Mouse (Mus musculus): ENCODE results near the gene Fgfr3.

The Fgfr3 gene

DNA sequence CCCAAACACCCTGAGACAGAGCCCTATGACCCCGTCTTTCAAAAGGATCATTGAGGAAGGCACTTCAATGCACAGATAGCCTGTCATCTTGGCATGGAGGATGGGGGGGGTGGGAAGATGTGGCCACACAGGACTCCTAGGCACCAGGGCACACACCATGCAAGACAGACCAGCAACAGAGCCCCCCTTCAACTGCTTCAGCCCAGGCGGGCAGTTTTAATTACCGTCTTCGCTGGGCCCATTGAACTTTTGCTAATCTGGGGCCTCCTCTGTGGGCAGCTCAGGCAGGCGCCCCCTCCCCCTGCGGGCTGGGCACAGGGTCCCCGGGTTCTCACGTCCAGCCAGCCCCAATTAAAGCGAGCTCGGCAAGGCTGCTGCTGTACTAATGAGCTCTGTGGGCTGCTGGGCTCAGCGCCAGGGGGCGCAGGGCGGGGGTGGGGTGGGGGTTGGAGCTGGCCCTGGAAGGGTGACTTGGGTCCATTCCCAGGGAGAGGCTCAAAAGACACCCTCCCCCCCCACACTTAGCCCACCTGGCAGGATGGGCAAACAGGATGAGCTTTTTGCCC, 23.4 kb upstream of the Fgfr3 start:
- peak; percentile 48 for DNase-seq (ENCODE audit: low spot score)

DNA sequence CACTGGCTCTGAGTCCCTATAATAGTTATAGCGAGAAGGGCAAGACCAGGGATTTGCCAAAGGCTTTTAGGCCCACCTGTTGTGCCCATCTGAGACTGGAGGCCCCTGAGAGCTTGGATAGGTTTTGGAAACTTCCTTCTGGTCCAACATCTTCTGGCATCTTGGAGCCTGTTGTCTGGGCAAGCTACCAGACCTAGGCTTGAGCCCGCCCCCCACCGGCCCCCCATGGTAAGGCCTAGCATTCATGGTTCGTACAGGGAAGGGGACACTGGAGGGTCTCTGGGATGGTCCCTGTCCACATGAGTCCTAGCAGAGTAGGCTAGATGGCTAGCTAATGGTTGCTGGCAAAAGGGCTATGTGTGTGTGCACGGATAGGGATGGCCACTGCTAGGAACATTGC, 22.8 kb upstream of the Fgfr3 start:
- DNase-seq (ENCODE audit: low spot score) = no peak

DNA sequence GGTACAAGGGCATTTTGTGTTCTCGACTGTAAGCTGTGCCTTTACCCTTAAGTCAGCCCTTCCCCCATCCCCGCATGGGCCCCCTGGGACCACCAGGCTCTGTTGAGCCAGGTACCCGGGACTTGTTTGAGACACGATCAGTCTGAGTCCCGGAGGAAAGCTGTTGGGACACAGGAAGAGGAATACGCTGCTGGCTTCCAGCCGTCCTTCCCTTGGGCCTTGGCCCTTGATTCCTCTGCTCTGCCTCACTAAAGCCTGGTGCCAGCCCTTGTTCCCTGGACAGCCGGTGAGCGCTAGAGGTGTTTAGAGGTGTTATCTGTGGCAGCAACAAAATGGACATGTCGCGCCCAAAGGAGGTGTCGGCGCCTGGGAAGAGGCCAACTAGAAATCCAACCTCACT, 21.5 kb upstream of the Fgfr3 start:
- no peak for DNase-seq (ENCODE audit: low spot score)

DNA sequence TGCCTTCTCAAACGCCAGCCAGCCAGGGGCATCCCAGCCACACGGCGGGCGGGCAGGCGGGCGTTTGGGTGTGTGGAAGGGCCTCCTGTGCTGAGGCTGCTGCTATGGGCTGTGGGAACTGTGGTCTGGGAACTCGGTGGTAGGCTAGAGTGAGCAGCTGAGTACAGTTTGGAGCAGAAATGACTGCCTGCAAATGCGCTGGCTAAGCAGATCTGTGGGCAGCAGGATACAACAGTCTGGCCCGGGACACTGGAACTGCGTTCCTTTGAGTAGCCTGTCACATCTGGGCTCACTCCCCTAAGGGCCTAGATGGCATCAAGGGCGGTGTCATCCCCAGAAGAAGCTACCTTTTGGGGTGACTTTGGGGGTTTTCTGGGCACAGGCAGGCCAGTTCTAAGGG, 19.6 kb upstream of the Fgfr3 start:
- DNase-seq (ENCODE audit: low spot score) = no peak

DNA sequence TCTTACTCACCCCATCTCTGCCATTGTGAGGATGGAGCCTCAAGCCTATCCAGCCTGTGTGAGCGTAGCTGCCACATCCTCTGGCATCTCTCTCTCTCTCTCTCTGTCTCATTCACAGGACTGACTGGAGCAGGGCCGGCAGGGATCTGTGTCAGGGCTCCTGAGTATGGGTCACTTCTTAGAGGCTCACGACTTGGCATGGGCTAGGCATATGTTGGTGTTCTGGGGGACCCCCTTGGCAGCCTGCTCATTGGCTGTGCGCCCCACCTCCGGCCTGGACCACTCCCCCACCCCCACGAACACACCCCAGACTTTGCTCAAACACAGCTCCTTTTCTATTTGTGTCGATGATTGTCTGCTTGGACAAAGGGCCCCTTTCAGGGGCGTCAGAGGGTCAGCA, 17.5 kb upstream of the Fgfr3 start:
- no peak for DNase-seq (ENCODE audit: low spot score)

DNA sequence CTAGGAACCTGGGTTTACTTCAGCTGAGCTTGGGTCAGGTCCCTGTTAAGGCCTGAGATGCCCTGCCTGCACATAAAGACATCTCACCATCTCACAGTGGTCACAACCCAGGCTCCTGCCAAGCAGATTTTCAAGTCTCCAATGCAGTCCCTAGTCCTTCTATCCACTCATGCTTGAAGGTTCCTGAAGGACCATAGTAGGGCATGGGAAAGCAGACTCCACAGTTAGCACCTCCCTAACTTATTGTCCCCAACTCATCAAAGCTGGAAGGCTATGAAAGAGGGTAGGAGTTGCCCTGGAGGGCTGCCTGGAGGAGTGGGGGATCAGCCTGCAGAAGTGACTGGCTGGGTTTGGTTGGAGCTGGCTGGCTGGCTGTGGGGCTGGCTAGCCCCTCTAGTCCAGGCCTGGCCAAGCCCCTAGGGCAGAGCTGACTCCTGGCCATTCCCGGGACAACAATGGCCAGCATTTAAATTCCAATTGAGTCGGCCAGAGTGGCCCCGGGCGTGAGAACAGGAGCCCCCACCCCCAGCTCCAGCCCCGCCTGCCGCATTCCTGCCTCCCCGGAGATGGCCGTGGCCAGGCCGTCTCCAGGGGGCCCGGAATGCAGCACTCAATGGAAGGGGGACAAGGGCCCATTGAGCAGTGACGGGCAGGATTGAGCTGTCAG, 16.4 kb upstream of the Fgfr3 start:
- peak; percentile 55 for DNase-seq (ENCODE audit: low spot score)

DNA sequence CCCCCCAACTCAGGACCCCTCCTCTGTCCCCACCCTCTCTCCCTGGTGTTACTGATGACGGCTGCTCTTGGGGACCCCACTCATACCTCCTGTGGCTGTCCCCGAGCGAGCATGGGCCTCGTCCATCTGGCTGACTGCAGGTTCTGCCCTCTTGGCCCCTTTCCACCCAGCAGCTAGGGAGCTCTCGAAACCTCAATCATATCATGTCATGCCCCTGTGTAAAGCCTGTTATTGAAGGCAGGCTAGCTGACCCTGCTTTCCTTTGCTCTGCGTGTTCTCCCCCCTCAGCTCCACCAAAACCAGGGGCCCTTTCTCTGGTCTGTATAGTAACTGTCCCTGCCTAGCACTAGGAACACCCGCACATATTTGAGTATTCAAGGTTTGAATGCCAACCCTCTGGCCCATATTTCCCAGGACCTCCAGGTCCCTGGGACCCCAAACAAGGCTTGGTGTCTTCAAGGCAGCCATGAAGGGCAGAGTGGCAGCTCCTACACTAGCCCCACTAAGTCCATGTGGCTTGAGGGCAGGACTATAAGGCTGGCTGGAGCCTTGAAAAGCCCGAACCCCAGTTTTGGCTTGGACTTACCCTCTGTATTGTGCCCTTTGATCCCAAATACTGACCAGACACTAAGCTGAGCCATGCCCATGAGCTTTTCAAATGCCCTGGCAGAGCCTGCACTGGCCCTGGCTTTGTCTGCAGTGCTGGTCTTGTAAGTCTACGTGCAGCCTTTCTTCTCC, 15.7 kb upstream of the Fgfr3 start:
- DNase-seq (ENCODE audit: low spot score) = no peak

DNA sequence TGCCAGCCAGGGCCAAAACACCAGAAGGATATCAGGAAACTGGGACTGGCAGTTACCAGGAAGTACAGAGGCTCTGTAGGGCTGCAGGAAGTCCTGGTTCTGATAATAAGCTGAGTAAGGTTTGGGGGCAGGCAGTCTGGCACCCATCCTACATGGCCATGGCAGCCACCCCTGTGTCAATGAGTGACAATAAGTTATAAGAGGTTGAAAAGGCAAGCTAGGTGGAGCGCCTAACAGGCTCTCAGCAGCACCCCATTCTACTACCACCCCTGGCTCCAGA, 15.2 kb upstream of the Fgfr3 start:
- DNase-seq (ENCODE audit: low spot score) = no peak

DNA sequence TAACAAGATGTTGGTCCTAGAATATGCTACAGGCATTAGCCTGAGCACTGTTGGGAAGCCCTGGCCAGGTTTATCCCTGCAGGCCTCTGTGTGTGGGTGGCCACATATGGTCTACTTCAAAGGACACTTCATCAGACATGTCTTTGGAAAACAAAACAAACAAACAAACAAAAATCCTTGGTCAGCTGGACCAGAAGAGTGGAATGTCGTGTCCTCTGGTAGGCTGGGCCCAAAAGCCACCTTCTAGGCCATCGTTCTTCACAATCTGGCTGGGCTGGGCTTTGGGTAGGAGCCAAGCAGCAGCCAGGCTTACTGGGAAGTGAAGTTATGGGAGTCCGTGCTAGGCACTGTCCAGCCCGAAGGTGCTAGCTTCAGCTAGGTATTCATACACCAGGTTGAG, 14.3 kb upstream of the Fgfr3 start:
- no peak for DNase-seq (ENCODE audit: low spot score)

DNA sequence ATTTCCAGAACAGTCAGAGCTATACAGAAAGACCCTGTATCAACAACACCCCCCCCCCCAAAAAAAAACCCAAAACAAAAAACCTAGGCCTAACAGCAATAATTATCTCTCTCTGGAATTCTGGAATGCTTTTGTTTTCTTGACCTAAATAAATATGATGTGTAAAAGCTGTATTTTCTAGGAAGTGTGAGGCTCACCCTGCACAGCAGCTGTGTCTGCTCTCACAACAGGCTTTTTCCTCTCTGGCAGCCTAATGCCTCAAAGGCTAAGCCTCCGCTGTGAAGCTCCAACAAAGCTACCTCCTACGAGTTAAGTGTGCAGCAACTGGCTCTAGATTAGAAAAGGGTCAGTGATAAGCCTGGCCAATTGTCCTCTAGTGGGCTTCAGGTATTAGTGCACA, 12.4 kb upstream of the Fgfr3 start:
- no peak for DNase-seq (ENCODE audit: low spot score)

DNA sequence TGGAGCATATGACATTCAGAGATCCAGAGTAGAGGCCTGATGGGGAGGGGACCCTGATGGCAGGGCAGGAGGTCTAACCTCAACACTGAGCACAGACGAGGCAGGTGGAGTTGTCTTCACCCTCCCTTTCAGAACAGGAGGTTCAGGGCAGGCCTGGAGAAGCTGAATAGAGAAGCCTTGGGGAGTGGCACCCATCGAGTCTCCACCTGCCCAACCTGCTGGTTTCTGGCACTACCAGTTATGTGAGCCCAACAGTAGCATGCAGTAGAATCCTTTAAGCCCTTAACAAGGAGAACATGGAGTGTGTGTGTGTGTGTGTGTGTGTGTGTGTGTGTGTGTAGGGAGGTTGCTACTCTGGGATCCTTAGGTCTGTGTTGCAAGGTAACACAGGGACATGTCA, 8.9 kb upstream of the Fgfr3 start:
- no peak for DNase-seq (ENCODE audit: low spot score)

DNA sequence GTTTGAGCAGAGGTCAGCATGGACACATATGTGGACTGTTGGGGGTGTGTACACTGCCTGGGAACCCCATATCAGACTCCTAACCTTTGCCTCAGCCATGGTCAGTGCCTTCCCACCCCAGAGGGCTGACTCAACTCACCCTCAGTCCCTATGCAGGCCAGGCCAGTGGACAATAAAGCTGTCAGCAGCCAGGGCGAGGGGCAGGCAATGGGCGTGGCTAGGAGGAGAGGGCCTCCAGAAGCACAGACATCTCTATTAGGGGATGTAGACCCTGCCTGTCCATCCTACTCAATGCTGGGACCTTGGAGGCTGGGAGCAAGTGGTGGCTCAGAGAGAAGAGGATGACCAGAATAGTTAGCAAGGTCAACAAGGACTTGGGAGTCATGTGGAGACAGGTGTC, 6.3 kb upstream of the Fgfr3 start:
- no peak for DNase-seq (ENCODE audit: low spot score)

DNA sequence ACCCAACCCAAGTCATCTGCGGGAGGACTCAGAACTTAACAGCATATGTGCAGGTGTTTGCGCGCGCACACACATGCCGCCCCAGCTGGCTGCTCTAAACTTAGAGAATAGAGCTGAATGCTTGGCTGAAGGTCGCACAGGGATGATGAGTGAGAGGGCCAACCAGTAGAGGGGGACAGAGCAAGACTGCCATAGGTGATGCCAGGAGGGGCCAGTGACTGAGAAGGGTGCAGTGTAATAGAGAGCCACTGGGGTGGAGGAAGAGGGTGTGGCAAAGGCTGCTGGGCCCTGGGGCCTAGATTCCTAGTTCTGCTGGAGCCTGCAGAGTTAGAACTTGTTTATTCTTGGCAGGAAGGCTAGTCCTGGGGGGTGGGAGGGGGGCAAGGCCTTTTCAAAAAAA, 5.0 kb upstream of the Fgfr3 start:
- no peak for DNase-seq (ENCODE audit: low spot score)

DNA sequence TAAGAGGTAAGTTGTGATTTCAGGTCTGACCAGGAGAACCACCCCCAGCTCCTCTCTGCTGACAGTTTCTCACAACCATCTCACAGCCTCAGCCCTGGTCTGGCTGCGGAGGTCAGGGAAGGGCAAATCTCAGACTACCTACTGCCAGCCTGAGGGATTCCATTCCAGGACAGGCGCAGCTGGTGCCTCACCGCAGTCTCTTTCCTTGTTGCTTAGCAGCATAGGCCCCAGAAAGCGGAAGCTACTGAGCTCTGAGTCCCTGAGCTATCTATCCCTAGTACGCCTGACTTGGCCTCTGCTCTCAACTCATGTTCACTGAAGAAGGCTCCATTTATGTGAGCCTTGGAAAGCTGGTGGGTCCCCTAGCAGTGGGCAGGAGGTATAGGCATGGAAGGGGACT, 3.0 kb upstream of the Fgfr3 start:
- no peak for DNase-seq (ENCODE audit: low spot score)

DNA sequence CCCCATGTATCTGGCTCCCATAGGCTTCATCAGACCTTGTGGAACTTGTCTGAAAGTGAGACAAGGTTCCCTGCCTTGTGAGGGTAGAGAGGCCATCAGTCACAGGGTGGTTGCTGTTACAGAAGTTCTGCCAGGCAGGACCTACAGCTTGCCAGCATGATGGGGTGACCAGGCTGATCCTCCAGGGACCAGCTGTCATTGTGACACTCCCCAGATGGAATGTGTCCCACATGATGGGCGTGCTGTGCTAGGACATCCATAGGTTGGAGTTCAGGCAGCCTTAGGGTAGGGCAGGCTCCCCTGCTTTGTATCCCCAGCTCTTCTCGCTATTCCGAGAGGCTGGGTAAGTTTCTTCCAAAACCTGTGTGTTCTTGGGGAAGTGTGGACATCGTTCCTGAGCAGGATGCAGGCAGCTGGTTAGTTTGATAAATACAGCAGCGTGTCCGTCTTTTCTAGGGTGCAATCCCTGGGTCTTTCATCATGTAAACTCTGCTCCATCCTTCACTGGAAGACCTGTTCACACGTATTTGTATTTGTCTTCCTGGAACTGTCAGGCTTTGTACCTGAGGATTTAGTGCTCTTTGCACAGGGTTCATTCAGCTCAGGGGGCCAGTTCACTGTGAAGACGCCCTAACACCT, 503 bp upstream of the Fgfr3 start:
- no peak for DNase-seq (ENCODE audit: low spot score)

DNA sequence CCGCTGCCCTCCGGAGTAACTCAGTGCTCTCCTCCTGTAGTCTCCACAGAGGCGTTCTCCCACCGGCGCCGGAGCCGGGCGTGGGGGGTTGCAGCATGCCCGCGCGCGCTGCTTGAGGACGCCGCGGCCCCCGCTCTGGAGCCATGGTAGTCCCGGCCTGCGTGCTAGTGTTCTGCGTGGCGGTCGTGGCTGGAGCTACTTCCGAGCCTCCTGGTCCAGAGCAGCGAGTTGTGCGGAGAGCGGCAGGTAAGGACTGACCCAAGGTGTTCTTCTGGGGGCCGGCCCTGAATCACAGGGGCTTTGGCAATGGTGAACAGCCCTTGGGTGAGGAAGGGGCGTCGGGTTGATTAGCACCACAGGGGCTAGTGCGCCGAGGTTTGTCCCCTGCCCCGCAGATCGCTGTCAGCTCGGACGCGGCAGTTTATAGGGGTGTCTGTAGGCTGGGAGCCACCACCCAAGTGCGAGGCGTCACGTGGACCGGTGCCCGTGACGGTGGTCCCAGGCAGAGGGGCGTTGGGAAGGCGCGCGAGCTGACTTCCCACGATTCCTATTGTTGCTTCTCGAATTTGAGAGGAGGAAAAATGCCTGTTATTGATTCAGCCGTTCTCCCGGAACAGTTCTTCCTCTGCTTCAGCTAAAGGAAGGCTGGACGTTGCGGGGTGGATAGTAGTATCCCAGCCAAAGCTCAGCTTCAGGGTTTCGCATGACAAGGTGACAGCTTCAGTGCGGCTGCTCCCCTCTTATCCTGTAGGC, 968 bp downstream of the Fgfr3 start:
- no peak for DNase-seq (ENCODE audit: low spot score)

DNA sequence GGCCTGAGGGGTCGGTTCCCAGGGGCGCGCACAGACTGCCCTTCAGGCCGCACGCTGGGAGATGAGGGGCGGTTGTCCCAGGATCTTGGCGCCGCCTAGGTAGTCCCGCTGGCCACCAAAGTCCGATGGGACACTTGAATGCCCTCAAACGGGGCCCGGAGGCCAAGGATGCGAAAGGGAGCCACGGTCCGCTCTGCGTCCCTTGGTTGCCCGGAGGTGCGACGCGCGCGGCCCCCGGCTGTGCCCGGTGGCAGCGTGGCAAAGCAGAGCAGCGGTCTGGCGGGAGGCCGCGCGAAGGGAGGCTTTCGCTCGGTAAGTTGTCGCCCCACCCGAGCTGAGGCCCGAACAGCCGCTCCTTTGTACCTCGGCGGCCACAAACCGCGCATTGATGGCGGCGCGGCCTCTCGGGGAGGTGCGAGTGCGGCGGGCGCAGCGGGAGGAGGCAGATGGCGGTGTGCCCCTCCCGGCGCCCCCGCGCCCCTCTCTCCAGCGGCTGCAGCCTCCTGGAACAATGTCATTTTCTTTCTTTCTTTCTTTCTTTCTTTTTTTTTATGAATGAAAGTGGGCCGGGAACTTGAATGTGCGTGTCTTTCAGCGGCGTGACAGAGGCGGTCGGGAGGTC, 1.7 kb downstream of the Fgfr3 start:
- no peak for DNase-seq (ENCODE audit: low spot score)

DNA sequence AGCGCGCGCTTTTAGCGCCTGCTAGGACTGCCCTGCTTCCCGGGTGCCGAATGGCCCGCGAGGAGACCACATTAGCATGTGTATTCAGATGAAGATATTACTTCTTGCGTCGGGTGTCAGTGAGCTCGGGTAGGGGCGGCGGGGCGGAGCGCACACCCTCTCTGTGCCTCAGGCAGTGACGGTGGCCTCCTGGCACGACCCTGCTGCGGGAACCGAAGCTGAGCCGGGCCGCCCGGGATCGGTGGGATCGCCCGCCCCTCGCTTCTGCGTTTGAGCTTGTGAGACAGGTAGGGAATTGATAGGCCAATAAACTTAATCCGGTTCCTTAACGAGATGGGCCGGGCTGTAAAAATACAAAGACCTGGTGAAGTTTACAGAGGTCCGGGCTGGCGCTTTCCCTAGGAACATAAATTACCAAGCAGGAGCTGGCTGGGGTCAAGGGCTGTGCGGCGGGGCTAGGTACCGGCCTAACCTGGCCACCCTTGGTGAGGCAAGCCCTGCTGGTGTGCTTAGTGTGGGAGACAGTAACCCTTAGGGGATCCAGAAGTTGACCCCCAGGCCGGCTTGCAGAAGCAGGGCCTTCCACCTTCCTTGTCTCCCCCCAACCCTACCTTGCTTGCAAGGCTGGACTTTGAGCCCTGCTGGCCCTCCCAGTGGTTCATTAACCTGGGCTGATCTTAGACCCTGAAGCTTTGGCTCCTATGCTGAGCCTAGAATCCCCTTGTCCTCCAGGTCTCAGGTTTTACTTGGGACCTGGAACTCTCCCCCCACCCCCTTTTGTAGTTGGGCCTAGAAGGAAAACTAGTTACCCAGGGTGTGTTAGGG, 2.4 kb downstream of the Fgfr3 start:
- no peak for DNase-seq (ENCODE audit: low spot score)

DNA sequence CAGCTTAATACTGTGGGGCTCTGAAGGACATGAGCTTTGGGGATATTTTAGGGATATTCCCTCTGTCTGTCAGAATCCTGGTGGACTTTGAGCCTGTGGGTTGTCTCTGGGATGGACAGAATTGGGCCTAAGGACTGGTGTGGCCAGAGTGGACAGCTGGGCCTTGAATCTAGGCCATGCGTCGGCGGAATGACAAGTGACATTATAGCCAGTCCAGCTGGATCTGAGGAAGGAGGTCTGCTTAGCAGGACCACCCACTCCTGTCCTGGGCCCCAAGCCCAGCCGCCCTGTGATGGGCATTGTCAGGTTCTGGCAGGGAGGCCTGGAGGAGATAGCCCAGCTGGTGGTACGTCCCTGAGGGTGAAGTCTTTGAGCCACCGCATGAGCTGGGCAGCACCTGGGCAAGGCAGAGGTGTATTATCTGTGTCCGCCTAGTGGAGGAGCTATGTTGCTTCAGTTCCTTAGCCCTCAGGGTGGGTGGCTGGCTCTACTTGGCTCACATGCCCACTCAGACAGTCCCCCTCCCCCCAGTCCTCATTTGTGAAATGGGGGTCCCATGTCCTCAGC, 4.7 kb downstream of the Fgfr3 start:
- DNase-seq (ENCODE audit: low spot score) = peak; percentile 41

DNA sequence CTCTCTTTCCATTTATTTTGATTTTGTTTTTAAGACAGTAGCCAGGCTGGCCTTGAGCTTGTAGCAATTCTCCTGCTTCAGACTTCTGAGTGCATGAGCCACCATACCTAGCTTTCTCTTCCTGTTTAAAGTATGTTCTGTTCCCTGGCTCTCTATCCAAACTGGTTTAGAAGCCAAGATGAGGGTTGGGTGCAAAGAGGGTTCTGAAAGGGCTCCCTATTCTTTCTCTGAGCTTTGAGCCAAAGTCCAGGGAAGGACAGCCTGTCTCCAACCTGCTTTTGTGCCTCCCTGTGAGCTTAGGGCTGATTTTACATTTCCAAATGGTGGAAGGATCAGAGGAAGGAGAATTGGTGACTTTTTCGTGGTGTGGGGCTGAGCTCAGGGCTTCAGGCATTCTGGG, 5.4 kb downstream of the Fgfr3 start:
- no peak for DNase-seq (ENCODE audit: low spot score)

DNA sequence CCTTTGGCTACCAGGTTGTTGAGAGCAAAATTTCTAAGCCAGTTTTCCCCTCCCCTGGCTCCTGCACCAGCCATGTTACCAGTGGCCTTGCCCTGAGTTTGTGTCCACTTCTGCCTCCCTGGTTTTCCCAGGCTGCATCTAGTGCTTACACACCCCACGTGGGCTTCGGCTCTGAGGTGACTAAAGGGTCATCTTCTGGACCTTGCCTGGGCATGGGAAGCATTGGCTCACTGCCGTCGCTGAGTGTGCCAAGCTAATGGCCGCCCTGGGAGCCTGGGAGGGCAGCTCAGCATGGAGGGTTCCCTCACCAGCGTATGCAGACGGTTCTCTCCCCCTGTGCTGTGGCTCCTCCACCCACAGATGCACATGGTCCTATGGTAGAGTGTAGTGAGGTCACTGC, 7.4 kb downstream of the Fgfr3 start:
- DNase-seq (ENCODE audit: low spot score) = no peak

Measured in layer of hippocampus, adult 11-12 months (tissue).